Mouse (Mus musculus) liver, embryonic 13.5 days (tissue): ENCODE results near the gene Hmgn3. TPM values are rescaled to one million over a fixed set of nuclear protein-coding genes. Genes with fewer than 3 reads are reported as not detected.

Experiments
- ATAC-seq: fragments of 200-750 bp; cut with Nextera tagmentation; 2 replicates; pipeline ENCODE4 v1.8.0; 2017; ENCODE audit warnings: low read depth, mild to moderate bottlenecking, moderate number of reproducible peaks, moderate library complexity
- DNase-seq: peaks from one replicate; pipeline ENCODE4 v3.0.0; 2022
- H3K27ac ChIP-seq: fragments of 300-500 bp; sonication (generic); 2 replicates; pipeline ENCODE4 v1.5.1; 2015; ENCODE audit warnings: moderate library complexity, mild to moderate bottlenecking, inconsistent platforms
- H3K27me3 ChIP-seq: fragments of 300-500 bp; sonication (generic); 2 replicates; pipeline ENCODE4 v1.6.1; 2015; ENCODE audit warnings: mild to moderate bottlenecking, inconsistent platforms
- H3K36me3 ChIP-seq: fragments of 300-500 bp; sonication (generic); 2 replicates; pipeline ENCODE4 v1.6.1; 2015; ENCODE audit warnings: mild to moderate bottlenecking, inconsistent platforms
- H3K4me1 ChIP-seq: fragments of 300-500 bp; sonication (generic); replicated peaks from 2 replicates; pipeline ENCODE4 v1.6.1; 2015; ENCODE audit warnings: inconsistent platforms
- H3K4me2 ChIP-seq: fragments of 300-500 bp; sonication (generic); 2 replicates; pipeline ENCODE4 v1.6.1; 2015; ENCODE audit warnings: inconsistent platforms, mild to moderate bottlenecking, moderate library complexity
- H3K4me3 ChIP-seq: fragments of 300-500 bp; sonication (generic); replicated peaks from 2 replicates; pipeline ENCODE4 v1.5.1; 2015; ENCODE audit warnings: mild to moderate bottlenecking, inconsistent platforms
- H3K9ac ChIP-seq: fragments of 300-500 bp; sonication (generic); 2 replicates; pipeline ENCODE4 v1.6.1; 2015; ENCODE audit warnings: mild to moderate bottlenecking, inconsistent platforms
- H3K9me3 ChIP-seq: fragments of 300-500 bp; sonication (generic); replicated peaks from 2 replicates; pipeline ENCODE4 v1.6.1; 2016; ENCODE audit warnings: inconsistent platforms
- WGBS: fragments of 180-500 bp; shearing (Covaris S2); methylation state at CpG from one replicate; pipeline ENCODE4 v1.1.7; 2015; ENCODE audit not compliant: insufficient replicate concordance; 5-methylcytosine and 5-hydroxymethylcytosine counted together
- polyA plus RNA-seq: library from polyadenylated mRNA; unstranded; fragments of >200 nt; fragmentation: Nextera tagmentation; extraction: Ambion mirVana; gene quantifications from 2 replicates; pipeline ENCODE4 v1.2.1, GENCODE M21; 2015

Gene Hmgn3
- polyA plus RNA-seq, 1 experiment from 2014 or later = 4.2 TPM

GRCm38 (mm10) chr9:83098652-83099307 is 47.7 kb downstream of the Hmgn3 start:
- H3K27me3 ChIP-seq = no peaks in the 10 kb centered on the region
- no peak for ATAC-seq
- no peak for DNase-seq
- H3K4me1 ChIP-seq = no peaks in the 10 kb centered on the region
- H3K9ac ChIP-seq = no peak overlapping the region
- H3K4me3 ChIP-seq = no peak overlapping the region
- 80% methylated on average over 12 of the region's 12 CpGs for WGBS
- H3K27ac ChIP-seq = no peak overlapping the region
- no peaks in the 10 kb centered on the region for H3K36me3 ChIP-seq
- H3K4me2 ChIP-seq = no peak overlapping the region
- no peaks in the 10 kb centered on the region for H3K9me3 ChIP-seq

- no peak for ATAC-seq
- H3K4me2 ChIP-seq = no peak overlapping the region
- no peaks in the 10 kb centered on the region for H3K36me3 ChIP-seq
- H3K27me3 ChIP-seq = no peaks in the 10 kb centered on the region
- no peaks in the 10 kb centered on the region for H3K9me3 ChIP-seq
- H3K9ac ChIP-seq = no peak overlapping the region
- H3K4me3 ChIP-seq = no peak overlapping the region
- no peak overlapping the region for H3K27ac ChIP-seq
- WGBS = 71% methylated on average over 8 of the region's 8 CpGs
- H3K4me1 ChIP-seq = no peaks in the 10 kb centered on the region
- DNase-seq = no peak
Observed at GRCm38 (mm10) chr9:83097816-83098215, 48.7 kb downstream of the Hmgn3 start.

DNA sequence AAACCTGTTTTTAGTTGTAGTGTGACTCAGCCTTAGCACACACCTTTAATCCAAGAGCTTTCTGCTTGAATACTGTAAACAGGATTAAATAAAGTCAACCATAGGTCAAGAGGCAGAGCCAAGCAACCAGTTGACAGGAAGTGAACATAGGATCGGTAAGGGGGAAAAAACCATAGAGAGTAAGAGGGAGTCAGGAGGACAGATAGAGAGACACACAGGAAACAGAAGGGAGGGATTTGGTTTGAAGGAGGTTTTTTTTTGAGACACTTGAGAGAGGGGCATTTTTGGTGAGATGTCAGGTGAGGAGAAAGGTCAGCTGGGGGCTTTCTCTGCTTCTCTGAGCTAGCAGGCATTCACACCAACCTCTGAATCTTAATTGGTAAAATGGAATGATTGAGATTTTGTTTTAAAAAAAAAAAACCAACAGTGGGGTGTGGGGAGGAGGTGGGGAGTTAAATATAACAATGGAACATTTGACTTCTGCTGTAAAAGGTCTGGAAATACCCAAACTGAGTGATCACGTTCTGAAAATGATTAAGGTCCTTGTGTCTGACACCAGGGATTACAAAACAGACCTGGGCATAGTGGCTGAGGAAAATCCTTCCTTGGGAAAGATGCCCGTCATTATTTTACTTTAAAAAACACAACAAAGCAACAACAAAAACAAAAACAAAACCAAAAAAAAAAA is 51.7 kb downstream of the Hmgn3 start:
- WGBS = 56% methylated on average over 3 of the region's 3 CpGs
- DNase-seq (no peak), ATAC-seq (no peak)

GRCm38 (mm10) chr9:83083790-83084469 is 62.6 kb downstream of the Hmgn3 start:
- H3K27ac ChIP-seq = no peak overlapping the region
- ATAC-seq (no peak), DNase-seq (no peak)
- H3K9me3 ChIP-seq = no peaks in the 10 kb centered on the region
- H3K9ac ChIP-seq = no peak overlapping the region
- H3K4me1 ChIP-seq = no peaks in the 10 kb centered on the region
- no peaks in the 10 kb centered on the region for H3K27me3 ChIP-seq
- H3K36me3 ChIP-seq = no peaks in the 10 kb centered on the region
- 57% methylated on average over 7 of the region's 7 CpGs for WGBS
- no peak overlapping the region for H3K4me2 ChIP-seq
- H3K4me3 ChIP-seq = no peak overlapping the region

More for the DNA sequence above, 51.7 kb downstream of the Hmgn3 start:
- Histone ChIP-seq H3K4me1 (no peaks in the 10 kb centered on the region), H3K4me2 (no peak overlapping the region), H3K4me3 (no peak overlapping the region), H3K27ac (no peak overlapping the region), H3K27me3 (no peaks in the 10 kb centered on the region), H3K9me3 (no peaks in the 10 kb centered on the region), H3K36me3 (no peaks in the 10 kb centered on the region), H3K9ac (no peak overlapping the region)

- Histone ChIP-seq H3K4me2 (no peak overlapping the region), H3K27ac (no peak overlapping the region), H3K9me3 (no peaks in the 10 kb centered on the region), H3K27me3 (no peaks in the 10 kb centered on the region), H3K4me1 (no peaks in the 10 kb centered on the region), H3K4me3 (no peak overlapping the region), H3K9ac (no peak overlapping the region), H3K36me3 (no peaks in the 10 kb centered on the region)
- no peak for DNase-seq
- 55% methylated on average over 5 of the region's 5 CpGs for WGBS
- no peak for ATAC-seq
Observed at GRCm38 (mm10) chr9:83083091-83083490, 63.4 kb downstream of the Hmgn3 start.

DNA sequence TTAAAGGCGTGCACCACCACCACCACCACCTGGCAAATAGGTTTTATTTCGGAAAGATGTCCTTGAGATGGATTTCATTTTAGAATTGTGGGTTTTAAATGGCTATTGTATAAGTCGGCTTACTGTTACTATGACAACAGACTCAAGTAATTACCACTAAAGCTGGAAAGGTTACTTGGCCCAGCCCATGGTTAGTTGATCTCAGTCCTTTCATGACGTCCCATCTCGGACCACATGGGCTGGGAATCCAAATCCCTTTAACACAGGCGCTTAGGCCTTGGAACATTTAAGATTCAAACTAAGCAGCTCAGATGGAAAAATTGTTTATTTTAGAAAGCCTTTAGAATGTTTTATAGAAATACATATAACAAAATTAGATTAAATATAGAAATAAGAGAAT is 64.2 kb downstream of the Hmgn3 start:
- 71% methylated on average over 6 of the region's 6 CpGs for WGBS

GRCm38 (mm10) chr9:83079724-83080123 is 66.8 kb downstream of the Hmgn3 start:
- H3K4me1 ChIP-seq = no peaks in the 10 kb centered on the region
- no peak overlapping the region for H3K4me3 ChIP-seq
- H3K9me3 ChIP-seq = no peaks in the 10 kb centered on the region
- H3K36me3 ChIP-seq = no peaks in the 10 kb centered on the region
- no peak overlapping the region for H3K4me2 ChIP-seq
- 65% methylated on average over 3 of the region's 3 CpGs for WGBS
- ATAC-seq (no peak), DNase-seq (no peak)
- H3K9ac ChIP-seq = no peak overlapping the region
- H3K27ac ChIP-seq = no peak overlapping the region
- no peaks in the 10 kb centered on the region for H3K27me3 ChIP-seq

More for the DNA sequence above, 64.2 kb downstream of the Hmgn3 start:
- ATAC-seq (no peak), DNase-seq (no peak)
- H3K27me3 ChIP-seq = no peaks in the 10 kb centered on the region
- H3K36me3 ChIP-seq = no peaks in the 10 kb centered on the region
- no peak overlapping the region for H3K4me3 ChIP-seq
- H3K27ac ChIP-seq = no peak overlapping the region
- H3K4me1 ChIP-seq = no peaks in the 10 kb centered on the region
- no peak overlapping the region for H3K4me2 ChIP-seq
- no peak overlapping the region for H3K9ac ChIP-seq
- H3K9me3 ChIP-seq = no peaks in the 10 kb centered on the region

- 60% methylated on average over 5 of the region's 5 CpGs for WGBS
- no peaks in the 10 kb centered on the region for H3K36me3 ChIP-seq
- ATAC-seq (no peak), DNase-seq (no peak)
- no peak overlapping the region for H3K9ac ChIP-seq
- H3K4me3 ChIP-seq = no peak overlapping the region
- no peaks in the 10 kb centered on the region for H3K9me3 ChIP-seq
- no peaks in the 10 kb centered on the region for H3K4me1 ChIP-seq
- no peak overlapping the region for H3K27ac ChIP-seq
- no peak overlapping the region for H3K4me2 ChIP-seq
- H3K27me3 ChIP-seq = no peaks in the 10 kb centered on the region
Observed at GRCm38 (mm10) chr9:83068246-83068645, 78.2 kb downstream of the Hmgn3 start.

GRCm38 (mm10) chr9:83061289-83061688 is 85.2 kb downstream of the Hmgn3 start:
- Histone ChIP-seq H3K9ac (no peak overlapping the region), H3K4me2 (no peak overlapping the region), H3K27me3 (no peaks in the 10 kb centered on the region), H3K27ac (no peak overlapping the region), H3K9me3 (no peaks in the 10 kb centered on the region), H3K4me3 (no peak overlapping the region), H3K36me3 (no peaks in the 10 kb centered on the region), H3K4me1 (no peaks in the 10 kb centered on the region)
- WGBS = 68% methylated on average over 11 of the region's 11 CpGs
- ATAC-seq (no peak), DNase-seq (no peak)
